In the genomic region with DNA sequence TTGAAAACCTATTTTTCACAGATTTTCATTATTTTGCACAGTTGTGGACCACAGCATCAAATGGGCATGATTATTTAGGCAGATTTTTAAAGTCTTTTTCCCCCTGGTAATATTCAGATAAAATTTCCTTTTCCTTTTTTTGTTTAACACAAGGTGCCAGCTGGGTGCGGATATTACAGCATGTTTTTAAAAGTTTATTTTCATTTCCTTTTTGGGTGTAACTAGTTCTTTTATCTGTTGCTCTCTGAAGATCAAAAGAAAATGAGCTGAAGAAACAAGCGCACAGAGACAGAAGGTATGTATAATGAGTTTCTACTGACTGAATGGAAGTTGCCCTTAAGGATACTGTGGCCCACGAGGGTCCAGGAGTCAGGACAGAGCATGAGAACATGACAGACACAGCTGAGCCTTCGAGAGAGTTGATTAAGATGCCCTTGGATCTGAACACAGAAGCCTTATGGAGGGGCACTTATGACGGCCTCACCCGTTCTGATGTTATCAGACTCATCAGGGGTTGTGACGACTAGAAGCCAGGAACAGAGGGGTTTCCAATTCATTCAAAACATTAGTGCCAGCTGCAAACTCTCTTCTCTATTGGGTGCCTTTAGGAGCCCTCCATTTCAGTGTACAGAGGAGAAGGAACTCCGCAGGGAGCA, we compare ENCODE assay signal across 16 mouse cellular contexts. TPM values are rescaled to one million over a fixed set of nuclear protein-coding genes. Genes with fewer than 3 reads are reported as not detected.
DNase-seq lines count a peak whose midpoint lies in the region; ATAC-seq and TF ChIP-seq lines count a peak whose summit lies in the region.
"Had no signal": no experiment of that assay in that cellular context is flagged by ENCODE, and none has a peak within 500 bp of the region (broad histone marks: within the 10 kb centered on the region; RNA-seq: fewer than 3 reads in every experiment).

No protein-coding gene starts in this region.

- H3K4me3 ChIP-seq in hindbrain, embryonic 15.5 days, result no peak overlapping the region
- no peak overlapping the region for H3K4me3 ChIP-seq in hindbrain, embryonic 11.5 days (ENCODE audit: low read depth, low read length)
- H3K4me3 ChIP-seq in spleen, adult 2 months (ENCODE audit: extremely low read depth, insufficient read depth, insufficient read length), result no peak overlapping the region
- H3K4me3 ChIP-seq: liver, embryonic 15.5 days had no signal

- no peak for ATAC-seq in hindbrain, embryonic 15.5 days (ENCODE audit: low FRiP score, low read depth)
- ATAC-seq in hindbrain, embryonic 11.5 days (ENCODE audit: low FRiP score), result no peak
- ATAC-seq: forebrain, embryonic 14.5 days had no signal

- H3K4me2 ChIP-seq in hindbrain, embryonic 15.5 days, result no peak overlapping the region
- no peak overlapping the region for H3K4me2 ChIP-seq in hindbrain, embryonic 11.5 days (replicated peaks; ENCODE audit: low read depth, low read length)
- H3K4me2 ChIP-seq: liver, embryonic 15.5 days had no signal

- no peaks in the 10 kb centered on the region for H3K36me3 ChIP-seq in hindbrain, embryonic 15.5 days
- H3K36me3 ChIP-seq in hindbrain, embryonic 11.5 days (ENCODE audit: control insufficient read depth, insufficient read depth, low read length), result no peaks in the 10 kb centered on the region
- no peaks in the 10 kb centered on the region for H3K36me3 ChIP-seq in spleen, adult 2 months (ENCODE audit: control insufficient read depth, insufficient read depth, low read length)
- H3K36me3 ChIP-seq: liver, embryonic 15.5 days had no signal

- no peak for TF ChIP-seq CTCF in spleen, adult 2 months (IDR thresholded peaks at IDR 0.05; ENCODE audit: extremely low read depth, insufficient read depth, insufficient read length, insufficient replicate concordance)

- no peak for TF ChIP-seq POLR2A in spleen, adult 2 months (IDR thresholded peaks at IDR 0.05; ENCODE audit: low read depth, low read length)

- no peak for DNase-seq in hindbrain, embryonic 11.5 days (ENCODE audit: low spot score)
- peak in 1 of 2 experiments; percentile 47 for DNase-seq in spleen, adult 2 months (ENCODE audit: low read depth in 1 of 2, low spot score in 2 of 2)
- DNase-seq in spleen, postnatal 10 days (ENCODE audit: low spot score in 2 of 2), result no peak
- DNase-seq in induced T-regulatory cell, adult 2 months (ENCODE audit: low read depth), result peak; percentile 79
- DNase-seq in thymus, postnatal 4 days, result peak; percentile 53
- no peak for DNase-seq in layer of hippocampus, postnatal 36 days
- DNase-seq in adrenal gland, adult (ENCODE audit: inconsistent age in 2 of 2, low spot score in 1 of 2), result no peak
- DNase-seq: cerebellum, adult 11-12 months; heart, postnatal 36 days; left cerebral cortex, postnatal 4 days; midbrain, embryonic 14.5 days; right cerebral cortex, postnatal 25 days had no signal

- H3K27me3 ChIP-seq in hindbrain, embryonic 15.5 days, result no peaks in the 10 kb centered on the region
- no peaks in the 10 kb centered on the region for H3K27me3 ChIP-seq in hindbrain, embryonic 11.5 days (ENCODE audit: control insufficient read depth, insufficient read depth, low read length)
- H3K27me3 ChIP-seq in spleen, adult 2 months (ENCODE audit: control insufficient read depth, insufficient read depth, low read length), result no peaks in the 10 kb centered on the region
- H3K27me3 ChIP-seq: liver, embryonic 15.5 days had no signal

- peak overlapping the region; percentile 25 for H3K27ac ChIP-seq in hindbrain, embryonic 15.5 days (replicated peaks)
- H3K27ac ChIP-seq in hindbrain, embryonic 11.5 days (ENCODE audit: low read depth, low read length), result no peak overlapping the region
- peak overlapping the region; percentile 92 for H3K27ac ChIP-seq in spleen, adult 2 months (ENCODE audit: insufficient read depth, low read length)
- H3K27ac ChIP-seq: liver, embryonic 15.5 days had no signal

- no peaks in the 10 kb centered on the region for H3K9me3 ChIP-seq in hindbrain, embryonic 15.5 days
- H3K9me3 ChIP-seq in hindbrain, embryonic 11.5 days (ENCODE audit: control insufficient read depth, low read length), result no peaks in the 10 kb centered on the region
- H3K9me3 ChIP-seq: liver, embryonic 15.5 days had no signal

- WGBS in hindbrain, embryonic 15.5 days, result 56% methylated on average over 8 of the region's 8 CpGs
- WGBS in hindbrain, embryonic 11.5 days, result 63% methylated on average over 8 of the region's 8 CpGs
- WGBS in spleen, adult 2 months, result 63% methylated on average over 8 of the region's 8 CpGs

- H3K9ac ChIP-seq in hindbrain, embryonic 15.5 days, result no peak overlapping the region
- no peak overlapping the region for H3K9ac ChIP-seq in hindbrain, embryonic 11.5 days (ENCODE audit: low read depth, low read length)
- H3K9ac ChIP-seq: liver, embryonic 15.5 days had no signal

- no peaks in the 10 kb centered on the region for H3K4me1 ChIP-seq in hindbrain, embryonic 15.5 days (replicated peaks)
- H3K4me1 ChIP-seq in hindbrain, embryonic 11.5 days (replicated peaks; ENCODE audit: control insufficient read depth, insufficient read depth, low read length), result no peaks in the 10 kb centered on the region
- H3K4me1 ChIP-seq in spleen, adult 2 months (ENCODE audit: control insufficient read depth, insufficient read depth, insufficient read length), result peaks cover 10% of the 10 kb centered on the region; the same call in 1 of the 2 replicates
- H3K4me1 ChIP-seq: liver, embryonic 15.5 days had no signal

RNA-seq across cellular contexts. Expression of a gene that starts 14.7 kb away (rescaled TPM):
- 1.2 and 1.7 TPM in 2 replicates for polyA plus RNA-seq in hindbrain, embryonic 15.5 days (2015; fragmentation: Nextera tagmentation; extraction: Ambion mirVana)
- 0.43 and 1.5 TPM in 2 replicates for polyA plus RNA-seq in hindbrain, embryonic 11.5 days (2014; fragmentation: Nextera tagmentation; extraction: Ambion mirVana)
- polyA plus RNA-seq in spleen, adult 2 months (2012; rRNA removed), result 2.7 and 3.4 TPM in 2 replicates
- not detected for total RNA-seq in layer of hippocampus, postnatal 36 days (2021)
- total RNA-seq: gastrocnemius, postnatal 4 days; heart, postnatal 36 days had no signal
- polyA plus RNA-seq: liver, embryonic 15.5 days had no signal

Comparison
In these comparisons a context has a peak if more than half of its experiments do, and no peak if none do; other contexts are left out.
1. DNase-seq: peak in induced T-regulatory cell, adult 2 months (single experiment) and thymus, postnatal 4 days (single experiment); none in hindbrain, embryonic 11.5 days (single experiment), spleen, postnatal 10 days (0 of 2), layer of hippocampus, postnatal 36 days (0 of 2) and adrenal gland, adult (0 of 2).